Mouse (Mus musculus): ENCODE results near the gene Timm13.

GRCm38 (mm10) chr10:80937646-80938045 is 36.9 kb upstream of the Timm13 start:
- TF ChIP-seq CTCF (IDR thresholded peaks at IDR 0.05; ENCODE audit: borderline replicate concordance, extremely low read depth, insufficient read depth, insufficient read length) (no peak), POLR2A (IDR thresholded peaks at IDR 0.05; ENCODE audit: borderline replicate concordance, extremely low read depth, insufficient read depth, insufficient read length, poor library complexity, severe bottlenecking) (no peak)
